Mouse (Mus musculus): ENCODE results near the gene Tex12. TPM values are rescaled to one million over a fixed set of nuclear protein-coding genes. Genes with fewer than 3 reads are reported as not detected.

Gene Tex12
- total RNA-seq, 4 experiments from 2014 or later, result not detected

DNA sequence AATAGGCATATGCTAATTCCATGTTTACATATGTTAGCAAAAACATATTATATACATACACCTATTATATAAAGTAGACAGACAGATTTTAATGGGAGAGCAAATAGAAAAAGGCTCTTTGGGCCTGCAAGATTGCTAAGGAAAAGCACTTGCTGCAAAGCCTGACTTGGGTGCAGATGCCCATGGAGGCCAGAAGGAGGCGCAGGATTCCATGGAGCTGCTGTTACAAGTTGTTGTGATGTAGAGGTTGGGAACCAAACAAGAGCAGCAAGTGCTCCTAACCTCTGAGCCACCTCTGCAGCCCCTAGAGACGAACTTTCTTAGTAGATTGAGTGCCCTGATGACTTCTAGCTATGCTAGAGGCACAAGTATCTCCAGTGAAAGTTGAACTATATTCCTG is 42.3 kb downstream of the Tex12 start:
- no peak for DNase-seq (ENCODE audit: low spot score in 2 of 2)

DNA sequence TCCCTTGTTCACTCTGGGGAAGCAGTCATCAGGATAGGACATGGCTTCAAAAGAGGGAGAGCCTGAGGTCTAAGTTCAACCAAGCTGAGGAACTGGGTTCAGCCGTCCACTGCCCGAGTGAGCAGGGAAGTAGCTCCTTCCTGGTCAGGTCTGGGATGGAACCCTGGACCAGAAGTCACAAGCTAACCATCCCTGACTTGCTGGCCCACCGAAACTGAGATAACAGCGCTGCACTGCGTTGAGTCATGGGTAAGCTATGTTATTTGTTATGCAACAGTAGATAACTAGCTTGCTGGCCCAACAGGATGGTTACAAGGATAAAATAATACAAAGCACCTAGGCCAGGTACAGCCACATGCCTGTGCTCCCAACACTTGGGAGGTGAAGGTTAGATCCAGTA is 45.7 kb downstream of the Tex12 start:
- no peak for DNase-seq (ENCODE audit: low spot score in 2 of 2)

DNA sequence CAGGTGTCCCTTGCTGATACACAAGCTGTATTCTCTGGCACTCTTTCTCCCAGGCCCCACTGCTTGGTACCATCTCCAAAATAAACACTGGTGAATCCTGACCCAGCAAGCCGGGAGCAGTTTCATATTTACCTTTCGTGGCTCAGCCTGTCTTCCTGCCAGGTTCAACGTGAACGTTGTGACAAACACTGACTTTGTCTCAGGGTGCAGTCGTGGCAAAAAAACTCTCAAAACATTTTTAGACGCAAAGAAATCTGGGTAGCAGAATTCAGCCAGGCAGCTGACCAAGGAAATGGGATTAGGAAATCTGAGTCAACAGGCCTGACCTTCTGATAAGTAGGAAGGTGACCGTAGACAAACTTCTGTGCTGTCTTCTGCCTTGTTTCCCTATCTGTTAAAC is 53.6 kb downstream of the Tex12 start:
- no peak for DNase-seq (ENCODE audit: low spot score in 2 of 2)

Other genes starting within 250 kb of the Tex12 start
- gene Rpl10-ps3, start 216.4 kb downstream of the Tex12 start, total RNA-seq (2022), result 100 to 1,000 TPM; 449 to 526 (median 506) TPM
- gene Plet1, start 66.8 kb downstream of the Tex12 start, total RNA-seq (2022), result under 1 TPM in 2 of 4 experiments, not detected in 2; 0.36 to 0.39 TPM
- 10 to 100 TPM; 34.3 to 38.0 (median 35.7) TPM for gene Pts, start 32.6 kb downstream of the Tex12 start, total RNA-seq (2022)
- 10 to 100 TPM; 25.3 to 29.3 (median 27.6) TPM for gene Il18, start 6.5 kb downstream of the Tex12 start, total RNA-seq (2022)
- gene Bco2, start 6.1 kb downstream of the Tex12 start, total RNA-seq (2022), result 1 to 10 TPM; 3.2 to 5.4 (median 4.1) TPM
- gene Sdhd, start 42.5 kb upstream of the Tex12 start, total RNA-seq (2022), result 100 to 1,000 TPM; 108 to 126 (median 114) TPM
- 100 to 1,000 TPM; 182 to 219 (median 194) TPM for gene Timm8b, start 42.6 kb upstream of the Tex12 start, total RNA-seq (2022)
- 1 to 10 TPM; 2.7 to 6.2 (median 5.7) TPM for gene Pih1d2, start 56.0 kb upstream of the Tex12 start, total RNA-seq (2022)
- 10 to 100 TPM; 17.0 to 23.7 (median 19.5) TPM for gene Nkapd1, start 56.1 kb upstream of the Tex12 start, total RNA-seq (2022)
- gene Dlat, start 98.5 kb upstream of the Tex12 start, total RNA-seq (2022), result 100 to 1,000 TPM; 117 to 138 (median 125) TPM
- gene Dixdc1, start 178.2 kb upstream of the Tex12 start, total RNA-seq (2022), result 100 to 1,000 TPM in 2 of 4 experiments, 10 to 100 TPM in 2; 67.3 to 107 (median 93.0) TPM
- gene 2310030G06Rik, start 185.2 kb upstream of the Tex12 start, total RNA-seq (2022), result 1 to 10 TPM in 3 of 4 experiments, under 1 TPM in 1; 0.96 to 2.3 (median 1.8) TPM
- 100 to 1,000 TPM; 136 to 196 (median 167) TPM for gene Cryab, start 190.0 kb upstream of the Tex12 start, total RNA-seq (2022)
- gene Hspb2, start 191.0 kb upstream of the Tex12 start, total RNA-seq (2022), result 1 to 10 TPM in 2 of 4 experiments, under 1 TPM in 1, not detected in 1; 0.91 to 2.1 (median 1.5) TPM
- 10 to 100 TPM in 1 of 4 experiments, 1 to 10 TPM in 3; 5.4 to 10.9 (median 6.7) TPM for gene Fdxacb1, start 206.9 kb upstream of the Tex12 start, total RNA-seq (2022)
- gene Alg9, start 213.7 kb upstream of the Tex12 start, total RNA-seq (2022), result 10 to 100 TPM; 21.2 to 34.8 (median 31.2) TPM
- 10 to 100 TPM; 23.3 to 33.3 (median 29.2) TPM for gene 1110032A03Rik, start 214.2 kb upstream of the Tex12 start, total RNA-seq (2022)